8 mouse cellular contexts compared by ENCODE assay signal in genomic region chr7:62463007-62463877, GRCm38 (mm10). TPM values are rescaled to one million over a fixed set of nuclear protein-coding genes. Genes with fewer than 3 reads are reported as not detected.
A peak's percentile ranks its signal among the peaks of the same experiment; 100 is the strongest.
DNase-seq lines count a peak whose midpoint lies in the region; ATAC-seq and TF ChIP-seq lines count a peak whose summit lies in the region.

No protein-coding gene starts in this region.

- no peak for ATAC-seq in erythroblast, adult 5-6 weeks (replicated peaks; ENCODE audit: low FRiP score, poor library complexity, severe bottlenecking)
- ATAC-seq in heart, embryonic 15.5 days (replicated peaks; ENCODE audit: insufficient number of reproducible peaks, insufficient read depth, low FRiP score, low read depth) = peak; percentile 25
- peak; percentile 64 for ATAC-seq in midbrain, postnatal 0 days (ENCODE audit: low FRiP score)
- no peak for ATAC-seq in megakaryocyte-erythroid progenitor cell, adult 5-6 weeks (replicated peaks; ENCODE audit: low FRiP score, low TSS enrichment, poor library complexity, severe bottlenecking)

- WGBS in heart, embryonic 15.5 days = 22% methylated on average over 55 of the region's 55 CpGs
- WGBS in midbrain, postnatal 0 days = 30% methylated on average over 53 of the region's 55 CpGs

- no peak for TF ChIP-seq CTCF in midbrain, postnatal 0 days (IDR thresholded peaks at IDR 0.05)

- H3K4me1 ChIP-seq in erythroblast, embryonic 14.5 days (ENCODE audit: control insufficient read depth) = no peaks in the 10 kb centered on the region; the same call in none of the 2 replicates
- peaks cover 2% of the 10 kb centered on the region; the same call in 1 of the 2 replicates for H3K4me1 ChIP-seq in heart, embryonic 15.5 days (replicated peaks)
- H3K4me1 ChIP-seq in midbrain, postnatal 0 days (ENCODE audit: insufficient read depth, low read length) = no peaks in the 10 kb centered on the region

- DNase-seq in 416B (ENCODE audit: low read depth) = peak; percentile 18
- peak; percentile 19 for DNase-seq in embryo, embryonic 11.5 days (ENCODE audit: low read depth, low spot score)
- DNase-seq in kidney, postnatal 4 days = peak; percentile 37 to 59
- peak; percentile 15 for DNase-seq in midbrain, postnatal 0 days (ENCODE audit: low spot score)

- H3K4me3 ChIP-seq in erythroblast, embryonic 14.5 days (replicated peaks) = peak overlapping the region; percentile 58
- peak overlapping the region; percentile 57 for H3K4me3 ChIP-seq in heart, embryonic 15.5 days
- H3K4me3 ChIP-seq in midbrain, postnatal 0 days (ENCODE audit: low read depth, low read length) = peak overlapping the region; percentile 50

- H3K9me3 ChIP-seq in erythroblast, embryonic 14.5 days (ENCODE audit: control insufficient read depth, low read length) = peaks cover 12% of the 10 kb centered on the region
- H3K9me3 ChIP-seq in heart, embryonic 15.5 days (replicated peaks) = no peaks in the 10 kb centered on the region
- peaks cover 4% of the 10 kb centered on the region; the same call in 1 of the 2 replicates for H3K9me3 ChIP-seq in midbrain, postnatal 0 days (ENCODE audit: low read length)

- H3K27ac ChIP-seq in heart, embryonic 15.5 days = peak overlapping the region; percentile 80
- H3K27ac ChIP-seq in midbrain, postnatal 0 days (ENCODE audit: low read depth, low read length) = 0 out of 2 replicates have a peak overlapping the region, but pooled peaks have one; percentile 6

- peak overlapping the region; percentile 63 for H3K9ac ChIP-seq in heart, embryonic 15.5 days
- peak overlapping the region; percentile 26; the same call in 1 of the 2 replicates for H3K9ac ChIP-seq in midbrain, postnatal 0 days (replicated peaks; ENCODE audit: low read length, poor library complexity, severe bottlenecking)

- H3K27me3 ChIP-seq in erythroblast, embryonic 14.5 days (ENCODE audit: control insufficient read depth) = peaks cover 20% of the 10 kb centered on the region
- no peaks in the 10 kb centered on the region for H3K27me3 ChIP-seq in heart, embryonic 15.5 days
- no peaks in the 10 kb centered on the region for H3K27me3 ChIP-seq in midbrain, postnatal 0 days (ENCODE audit: insufficient read depth, low read length)

- H3K36me3 ChIP-seq in erythroblast, embryonic 14.5 days (ENCODE audit: control insufficient read depth) = no peaks in the 10 kb centered on the region
- H3K36me3 ChIP-seq in heart, embryonic 15.5 days = no peaks in the 10 kb centered on the region
- H3K36me3 ChIP-seq in midbrain, postnatal 0 days (ENCODE audit: insufficient read depth, low read length) = no peaks in the 10 kb centered on the region

- H3K4me2 ChIP-seq in heart, embryonic 15.5 days = peak overlapping the region; percentile 80
- peak overlapping the region; percentile 85 for H3K4me2 ChIP-seq in midbrain, postnatal 0 days (ENCODE audit: low read depth, low read length, poor library complexity, severe bottlenecking)

RNA-seq across cellular contexts. Expression of gene Peg12, which starts 1.1 kb away (rescaled TPM):
- 0.02 and 0.06 TPM in 2 replicates for polyA plus RNA-seq in erythroblast, embryonic 14.5 days (2012)
- 1.2 TPM in 1 of 2 replicates, not detected in the other for total RNA-seq in erythroblast, adult 5-6 weeks (2015; ENCODE audit: low replicate concordance)
- 0.14 and 0.17 TPM in 2 replicates for total RNA-seq in erythroblast, adult 5-6 weeks (2017; ENCODE audit: low replicate concordance)
- polyA plus RNA-seq in heart, embryonic 15.5 days (2015; fragmentation: Nextera tagmentation; extraction: Ambion mirVana) = 6.3 and 9.2 TPM in 2 replicates
- 4.6 and 5.7 TPM in 2 replicates for total RNA-seq in midbrain, postnatal 0 days (2014; rRNA removed)
- 6.0 and 6.6 TPM in 2 replicates for polyA plus RNA-seq in midbrain, postnatal 0 days (2015; fragmentation: Nextera tagmentation; extraction: Ambion mirVana)
- 2.0 and 3.8 TPM in 2 replicates for total RNA-seq in megakaryocyte-erythroid progenitor cell, adult 5-6 weeks (2014; fragmentation: Nextera tagmentation)
- total RNA-seq in megakaryocyte-erythroid progenitor cell, adult 5-6 weeks (2017) = 0.61 and 3.9 TPM in 2 replicates

RNA-seq across cellular contexts. Expression of gene Mkrn3, which starts 43.3 kb away (rescaled TPM):
- not detected in 2 replicates for polyA plus RNA-seq in erythroblast, embryonic 14.5 days (2012)
- total RNA-seq in erythroblast, adult 5-6 weeks (2015; ENCODE audit: low replicate concordance) = not detected in 2 replicates
- total RNA-seq in erythroblast, adult 5-6 weeks (2017; ENCODE audit: low replicate concordance) = not detected in 2 replicates
- 2.5 and 3.2 TPM in 2 replicates for polyA plus RNA-seq in heart, embryonic 15.5 days (2015; fragmentation: Nextera tagmentation; extraction: Ambion mirVana)
- total RNA-seq in midbrain, postnatal 0 days (2014; rRNA removed) = 39.5 and 42.4 TPM in 2 replicates
- polyA plus RNA-seq in midbrain, postnatal 0 days (2015; fragmentation: Nextera tagmentation; extraction: Ambion mirVana) = 30.9 and 31.5 TPM in 2 replicates
- 0.37 and 1.7 TPM in 2 replicates for total RNA-seq in megakaryocyte-erythroid progenitor cell, adult 5-6 weeks (2014; fragmentation: Nextera tagmentation)
- 0.34 and 0.70 TPM in 2 replicates for total RNA-seq in megakaryocyte-erythroid progenitor cell, adult 5-6 weeks (2017)

Comparison
In these comparisons a context has a peak if more than half of its experiments do, and no peak if none do; other contexts are left out.
1. ATAC-seq: peak in heart, embryonic 15.5 days (single experiment) and midbrain, postnatal 0 days (single experiment); none in erythroblast, adult 5-6 weeks (single experiment) and megakaryocyte-erythroid progenitor cell, adult 5-6 weeks (single experiment).
2. RNA of gene Mkrn3, which starts 43.3 kb away (total RNA-seq): 39.5 to 42.4 TPM in midbrain, postnatal 0 days; 0.34 to 1.7 TPM in megakaryocyte-erythroid progenitor cell, adult 5-6 weeks and not detected in erythroblast, adult 5-6 weeks; every median in the first group is over 10 times any median in the second.
3. Peak in every context shown above with its lines, with median percentiles within 50 percentile points of each other: H3K4me3 ChIP-seq and DNase-seq.